9 mouse cellular contexts compared by ENCODE assay signal in genomic region chr11:69324749-69325148, GRCm38 (mm10). TPM values are rescaled to one million over a fixed set of nuclear protein-coding genes. Genes with fewer than 3 reads are reported as not detected.
A peak's percentile ranks its signal among the peaks of the same experiment; 100 is the strongest.
DNase-seq lines count a peak whose midpoint lies in the region; ATAC-seq and TF ChIP-seq lines count a peak whose summit lies in the region.
"Had no signal": no experiment of that assay in that cellular context is flagged by ENCODE, and none has a peak within 500 bp of the region (broad histone marks: within the 10 kb centered on the region; RNA-seq: fewer than 3 reads in every experiment).

No protein-coding gene starts in this region.

- intact Hi-C loops in left cerebral cortex, adult 2 months (cut with DNase I): no loop called here
- intact Hi-C loops in left cerebral cortex, postnatal 36 days (cut with DNase I): loop anchor here (5.0 kb wide), 3 partner anchors 43 to 63 kb away; partner anchors contain the start of gene Chd3

- peaks cover 11% of the 10 kb centered on the region; the same call in 1 of the 2 replicates for H3K4me1 ChIP-seq in embryonic fibroblast, embryonic 13.5 days (ENCODE audit: control insufficient read depth, insufficient read depth, low read length)
- H3K4me1 ChIP-seq in limb, embryonic 10.5 days: peaks cover 48% of the 10 kb centered on the region
- peaks cover 51% of the 10 kb centered on the region for H3K4me1 ChIP-seq in neural tube, embryonic 13.5 days (replicated peaks)

- H3K9me3 ChIP-seq in limb, embryonic 10.5 days (replicated peaks): no peaks in the 10 kb centered on the region
- no peaks in the 10 kb centered on the region for H3K9me3 ChIP-seq in neural tube, embryonic 13.5 days

- peak overlapping the region; percentile 78; the same call in 1 of the 2 replicates for H3K9ac ChIP-seq in neural tube, embryonic 13.5 days

- H3K36me3 ChIP-seq in limb, embryonic 10.5 days: peaks cover 14% of the 10 kb centered on the region
- H3K36me3 ChIP-seq in neural tube, embryonic 13.5 days: 0 out of 2 replicates have a peak, but pooled peaks cover 6% of the 10 kb centered on the region

- 81% methylated on average over 6 of the region's 6 CpGs for WGBS in limb, embryonic 10.5 days
- WGBS in neural tube, embryonic 13.5 days: 84% methylated on average over 6 of the region's 6 CpGs

- no peak for DNase-seq in left cerebral cortex, adult 2 months (ENCODE audit: extremely low spot score in 1 of 2, low spot score in 2 of 2)
- no peak for DNase-seq in left cerebral cortex, postnatal 36 days (ENCODE audit: low spot score in 2 of 2)
- no peak for DNase-seq in limb, embryonic 10.5 days (ENCODE audit: low spot score)
- DNase-seq in thymus, postnatal 4 days: no peak
- no peak for DNase-seq in spleen, postnatal 14 days (ENCODE audit: low spot score in 2 of 2)
- no peak for DNase-seq in gastrocnemius, postnatal 4 days (ENCODE audit: low spot score in 2 of 2)
- DNase-seq: thymus, adult 2 months had no signal

- H3K27me3 ChIP-seq in limb, embryonic 10.5 days (ENCODE audit: low read depth, poor library complexity, severe bottlenecking): peaks cover 37% of the 10 kb centered on the region
- H3K27me3 ChIP-seq in neural tube, embryonic 13.5 days: peaks cover 29% of the 10 kb centered on the region

- H3K4me2 ChIP-seq in neural tube, embryonic 13.5 days: peak overlapping the region; percentile 95

- no peak for ATAC-seq in neural tube, embryonic 13.5 days (ENCODE audit: low read depth)

- no peak overlapping the region for H3K27ac ChIP-seq in left cerebral cortex, adult 2 months
- H3K27ac ChIP-seq in embryonic fibroblast, embryonic 13.5 days (ENCODE audit: insufficient read depth, low read length): no peak overlapping the region; the same call in 1 of the 2 replicates
- H3K27ac ChIP-seq in limb, embryonic 10.5 days: no peak overlapping the region
- no peak overlapping the region for H3K27ac ChIP-seq in neural tube, embryonic 13.5 days (replicated peaks)

- H3K4me3 ChIP-seq in left cerebral cortex, adult 2 months: peak overlapping the region; percentile 84
- peak overlapping the region; percentile 82 for H3K4me3 ChIP-seq in embryonic fibroblast, embryonic 13.5 days (ENCODE audit: insufficient read depth, low read length)
- peak overlapping the region; percentile 72 for H3K4me3 ChIP-seq in limb, embryonic 10.5 days
- H3K4me3 ChIP-seq in neural tube, embryonic 13.5 days: peak overlapping the region; percentile 64

- no peak for TF ChIP-seq CTCF in left cerebral cortex, adult 2 months (IDR thresholded peaks at IDR 0.05)
- no peak for TF ChIP-seq CTCF in embryonic fibroblast, embryonic 13.5 days (IDR thresholded peaks at IDR 0.05; ENCODE audit: borderline replicate concordance, insufficient read depth, low read length)

- TF ChIP-seq POLR2A in embryonic fibroblast, embryonic 13.5 days (IDR thresholded peaks at IDR 0.05; ENCODE audit: low read depth, low read length): no peak

RNA-seq across cellular contexts. Expression of gene Trappc1, which starts 1.0 kb away (rescaled TPM):
- total RNA-seq in left cerebral cortex, adult 2 months (2021): 10 to 100 TPM; 58.8 to 60.1 TPM
- total RNA-seq in left cerebral cortex, postnatal 36 days (2021): 10 to 100 TPM; 50.9 to 59.8 TPM
- 92.9 and 121 TPM in 2 replicates for polyA plus RNA-seq in embryonic fibroblast, embryonic 13.5 days (2011; ENCODE audit: insufficient read length, low read depth, missing spikeins)
- polyA plus RNA-seq in limb, embryonic 10.5 days (2016; fragmentation: Nextera tagmentation; extraction: Ambion mirVana): 135 and 144 TPM in 2 replicates
- polyA plus RNA-seq in neural tube, embryonic 13.5 days (2015; fragmentation: Nextera tagmentation; extraction: Ambion mirVana): 225 and 229 TPM in 2 replicates
- 10 to 100 TPM; 62.2 to 63.1 TPM for total RNA-seq in gastrocnemius, postnatal 4 days (2021)

RNA-seq across cellular contexts. Expression of gene Cntrob, which starts 1.2 kb away (rescaled TPM):
- total RNA-seq in left cerebral cortex, adult 2 months (2021): 10 to 100 TPM; 19.2 to 27.1 TPM
- total RNA-seq in left cerebral cortex, postnatal 36 days (2021): 10 to 100 TPM; 15.5 to 24.2 TPM
- polyA plus RNA-seq in embryonic fibroblast, embryonic 13.5 days (2011; ENCODE audit: insufficient read length, low read depth, missing spikeins): 13.5 and 17.6 TPM in 2 replicates
- 28.9 and 36.2 TPM in 2 replicates for polyA plus RNA-seq in limb, embryonic 10.5 days (2016; fragmentation: Nextera tagmentation; extraction: Ambion mirVana)
- polyA plus RNA-seq in neural tube, embryonic 13.5 days (2015; fragmentation: Nextera tagmentation; extraction: Ambion mirVana): 20.9 and 21.0 TPM in 2 replicates
- total RNA-seq in gastrocnemius, postnatal 4 days (2021): 10 to 100 TPM; 12.0 to 12.9 TPM

RNA-seq across cellular contexts. Expression of gene Kcnab3, which starts 1.3 kb away (rescaled TPM):
- 10 to 100 TPM; 95.5 to 95.8 TPM for total RNA-seq in left cerebral cortex, adult 2 months (2021)
- 10 to 100 TPM; 72.6 to 78.9 TPM for total RNA-seq in left cerebral cortex, postnatal 36 days (2021)
- polyA plus RNA-seq in embryonic fibroblast, embryonic 13.5 days (2011; ENCODE audit: insufficient read length, low read depth, missing spikeins): 2.1 and 2.9 TPM in 2 replicates
- polyA plus RNA-seq in limb, embryonic 10.5 days (2016; fragmentation: Nextera tagmentation; extraction: Ambion mirVana): 0.93 and 1.4 TPM in 2 replicates
- polyA plus RNA-seq in neural tube, embryonic 13.5 days (2015; fragmentation: Nextera tagmentation; extraction: Ambion mirVana): 5.5 and 5.7 TPM in 2 replicates
- under 1 TPM; 0.49 to 0.56 TPM for total RNA-seq in gastrocnemius, postnatal 4 days (2021)

RNA-seq across cellular contexts. Expression of gene Rnf227, which starts 15.5 kb away (rescaled TPM):
- 100 to 1,000 TPM; 170 to 181 TPM for total RNA-seq in left cerebral cortex, adult 2 months (2021)
- total RNA-seq in left cerebral cortex, postnatal 36 days (2021): 100 to 1,000 TPM; 150 to 171 TPM
- 1.7 and 4.4 TPM in 2 replicates for polyA plus RNA-seq in embryonic fibroblast, embryonic 13.5 days (2011; ENCODE audit: insufficient read length, low read depth, missing spikeins)
- polyA plus RNA-seq in limb, embryonic 10.5 days (2016; fragmentation: Nextera tagmentation; extraction: Ambion mirVana): 14.2 and 20.6 TPM in 2 replicates
- polyA plus RNA-seq in neural tube, embryonic 13.5 days (2015; fragmentation: Nextera tagmentation; extraction: Ambion mirVana): 131 and 136 TPM in 2 replicates
- 1 to 10 TPM; 2.8 to 3.1 TPM for total RNA-seq in gastrocnemius, postnatal 4 days (2021)

RNA-seq across cellular contexts. Expression of gene Chd3, which starts 44.5 kb away (rescaled TPM):
- total RNA-seq in left cerebral cortex, adult 2 months (2021): 100 to 1,000 TPM; 406 to 416 TPM
- 100 to 1,000 TPM; 421 to 443 TPM for total RNA-seq in left cerebral cortex, postnatal 36 days (2021)
- 175 and 199 TPM in 2 replicates for polyA plus RNA-seq in embryonic fibroblast, embryonic 13.5 days (2011; ENCODE audit: insufficient read length, low read depth, missing spikeins)
- 35.1 and 70.5 TPM in 2 replicates for polyA plus RNA-seq in limb, embryonic 10.5 days (2016; fragmentation: Nextera tagmentation; extraction: Ambion mirVana)
- polyA plus RNA-seq in neural tube, embryonic 13.5 days (2015; fragmentation: Nextera tagmentation; extraction: Ambion mirVana): 82.3 and 84.6 TPM in 2 replicates
- 10 to 100 TPM; 73.0 to 80.8 TPM for total RNA-seq in gastrocnemius, postnatal 4 days (2021)

Comparison
In these comparisons a context has a peak if more than half of its experiments do, and no peak if none do; other contexts are left out.
1. RNA of gene Kcnab3, which starts 1.3 kb away (total RNA-seq): 95.5 to 95.8 TPM in left cerebral cortex, adult 2 months and 72.6 to 78.9 TPM in left cerebral cortex, postnatal 36 days; 0.49 to 0.56 TPM in gastrocnemius, postnatal 4 days; every median in the first group is over 10 times any median in the second.
2. Peak in every context shown above with its lines, with median percentiles within 50 percentile points of each other: H3K4me3 ChIP-seq.